Mouse (Mus musculus) gastrocnemius, postnatal 36 days (tissue): ENCODE data around the gene Helb. TPM values are rescaled to one million over a fixed set of nuclear protein-coding genes. Genes with fewer than 3 reads are reported as not detected.
"Not testable (repeated sequence)": the region's sequence is repeated elsewhere in the genome, so short reads cannot be mapped to it uniquely, and the experiment has no call there.

Source experiments
- DNase-seq, 2 experiments: peaks; one replicate each; pipeline ENCODE4 v3.0.0; 2022
- intact Hi-C: fragments of 180-260 bp; cut with DNase I; formaldehyde crosslinking; loops from one replicate; pipeline ENCODE4 v1.15.1; 2025
- long read RNA-seq, 2 experiments: library from polyadenylated mRNA; stranded (forward); transcript quantifications; one replicate each; pipeline ENCODE4 v2.0.0; 2021
- total RNA-seq, 2 experiments: library from RNA; stranded (reverse); gene quantifications; 2 replicates each; pipeline ENCODE4 v1.2.3; 2021

The Helb gene
- 1 to 10 TPM; 6.5 to 8.6 TPM for total RNA-seq
- long read RNA-seq, experiment 1 = 0 reads
- long read RNA-seq, experiment 2 = 0 reads

DNA sequence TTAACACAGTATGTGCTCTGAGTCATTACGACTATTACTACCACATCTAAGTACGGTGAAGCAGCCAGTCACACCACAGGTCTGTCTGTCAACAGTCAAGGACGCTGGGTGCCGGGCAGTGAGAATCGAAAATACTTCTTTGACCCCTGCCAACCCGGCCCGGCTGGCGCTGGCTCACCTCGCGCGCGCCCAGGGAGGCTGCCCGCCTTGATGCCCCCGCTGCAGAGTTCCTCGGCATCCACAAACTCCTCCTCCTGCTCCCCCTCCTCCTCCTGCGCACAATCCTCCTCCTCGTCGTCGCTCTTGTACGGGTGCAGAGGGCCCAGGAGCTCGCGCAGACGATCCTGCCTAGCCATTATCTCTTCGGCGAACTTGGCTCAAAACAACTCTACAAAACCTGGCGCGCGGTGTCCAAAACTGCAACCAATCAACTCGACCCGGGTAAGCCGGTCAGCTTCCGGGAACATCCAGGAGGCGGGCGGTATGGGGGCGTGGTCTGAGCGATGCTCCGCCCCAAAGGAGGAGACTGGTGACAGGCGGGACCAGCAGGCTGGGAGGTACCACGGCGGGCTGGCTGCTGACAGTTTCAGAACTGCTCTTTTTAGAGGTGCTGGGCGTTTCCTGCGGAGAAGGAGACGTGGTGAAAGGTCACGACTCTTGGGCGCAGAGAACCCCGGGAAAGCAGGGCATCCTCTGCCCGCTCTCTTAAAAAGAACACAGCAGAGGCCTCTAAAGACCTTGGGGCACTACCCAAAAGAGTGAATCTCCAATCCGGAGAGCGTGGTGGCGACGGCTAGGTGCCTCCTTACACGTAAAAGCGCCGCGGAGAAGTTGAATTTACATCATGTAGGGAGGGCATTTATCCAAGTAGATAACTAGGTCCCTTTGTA lies at the start of gene Helb:
TSS of gene Helb (minus strand) at position 481 of the 890 bp plus-strand sequence.
- intact Hi-C loops = no loop called here

DNA sequence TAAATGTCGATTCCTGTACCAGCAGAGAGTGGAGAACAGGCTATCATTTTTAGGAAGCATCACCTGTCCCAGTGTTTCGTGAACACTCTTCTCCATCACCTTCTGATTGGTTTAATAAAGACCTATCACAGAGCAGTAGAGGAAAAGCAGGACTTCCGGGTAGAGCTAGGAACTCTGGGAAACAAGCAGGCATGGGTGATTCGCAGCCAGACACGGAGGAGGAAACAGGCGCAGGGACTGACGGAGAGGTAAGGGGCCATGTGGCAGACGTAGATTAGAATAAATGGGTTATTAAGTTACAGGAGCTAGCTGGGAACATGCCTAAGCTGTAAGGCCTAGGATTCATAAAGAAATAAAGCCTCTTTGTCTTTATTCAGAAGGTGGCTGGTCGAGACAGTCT lies 47.7 kb upstream of the Helb start:
- intact Hi-C loops = no loop called here
- no peak for DNase-seq

More for the DNA sequence above, at the start of gene Helb:
- DNase-seq = peak; percentile 99

DNA sequence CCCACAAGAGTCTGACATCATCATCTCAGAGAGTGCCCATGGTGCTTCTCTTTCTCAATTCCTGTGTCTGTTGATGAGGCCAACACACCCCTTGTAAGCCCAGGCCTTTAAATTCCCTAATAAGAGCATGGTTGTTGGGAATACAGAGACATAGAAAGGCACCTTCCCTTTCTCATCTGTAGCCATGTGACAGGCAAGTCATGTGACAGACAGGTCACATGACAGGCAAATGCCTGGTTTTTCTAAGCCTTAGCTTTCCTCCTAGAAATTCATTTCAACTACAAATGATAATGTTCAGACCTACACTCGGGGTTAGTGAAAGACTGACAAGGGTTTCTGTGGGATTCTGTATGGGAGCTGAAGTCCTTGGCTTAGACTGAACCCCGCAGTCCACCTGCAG lies 41.1 kb upstream of the Helb start:
- intact Hi-C loops = no loop called here
- DNase-seq = no peak

DNA sequence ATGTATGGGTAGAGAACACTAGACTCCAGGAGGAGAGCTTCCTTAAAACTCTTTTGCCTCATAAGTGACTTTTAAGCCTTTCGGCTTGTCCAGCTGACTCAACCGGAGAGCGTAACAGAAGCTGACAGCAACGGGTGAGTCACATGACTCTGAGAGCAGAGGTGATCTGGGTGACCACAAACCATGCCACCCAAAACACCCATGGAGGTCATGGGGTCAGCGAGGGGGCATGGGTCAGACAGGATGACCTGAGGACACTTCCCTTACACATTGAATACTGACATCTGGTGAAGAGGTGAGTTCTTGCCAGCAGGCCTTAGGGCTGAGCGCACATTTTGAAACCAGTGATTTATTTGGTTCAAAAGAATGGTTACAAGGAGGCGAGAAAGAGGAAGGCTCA lies 38.9 kb upstream of the Helb start:
- intact Hi-C loops = no loop called here
- DNase-seq = no peak

DNA sequence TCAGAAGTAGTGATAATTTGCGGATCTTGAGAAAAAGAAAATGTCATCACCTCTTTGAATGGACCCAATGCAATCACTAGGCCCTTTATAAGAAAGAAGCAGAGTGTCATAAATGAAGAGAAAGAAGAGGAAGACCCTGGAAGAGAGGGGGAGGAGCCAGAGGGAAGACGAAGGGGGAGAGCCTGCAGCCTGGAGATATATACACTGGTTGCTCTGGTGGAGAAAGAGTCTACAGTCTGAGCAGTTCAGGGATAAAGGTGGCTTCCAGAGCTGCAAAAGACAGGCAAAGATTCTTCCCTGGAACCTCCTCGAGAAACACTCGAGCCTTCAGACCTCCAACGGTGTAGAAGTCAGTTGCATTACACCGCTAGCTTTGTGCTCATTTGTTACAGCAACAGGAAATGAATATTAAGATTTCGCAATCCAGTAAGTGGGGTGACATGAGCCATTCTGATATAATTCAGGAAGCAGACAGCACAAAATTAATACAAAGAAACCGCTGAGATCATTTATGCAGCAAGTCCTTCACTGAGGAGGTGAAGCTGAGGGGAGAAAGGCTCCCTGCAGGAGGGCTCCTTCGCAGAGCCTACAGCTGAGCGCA lies 28.2 kb upstream of the Helb start:
- DNase-seq = no peak
- intact Hi-C loops = no loop called here

DNA sequence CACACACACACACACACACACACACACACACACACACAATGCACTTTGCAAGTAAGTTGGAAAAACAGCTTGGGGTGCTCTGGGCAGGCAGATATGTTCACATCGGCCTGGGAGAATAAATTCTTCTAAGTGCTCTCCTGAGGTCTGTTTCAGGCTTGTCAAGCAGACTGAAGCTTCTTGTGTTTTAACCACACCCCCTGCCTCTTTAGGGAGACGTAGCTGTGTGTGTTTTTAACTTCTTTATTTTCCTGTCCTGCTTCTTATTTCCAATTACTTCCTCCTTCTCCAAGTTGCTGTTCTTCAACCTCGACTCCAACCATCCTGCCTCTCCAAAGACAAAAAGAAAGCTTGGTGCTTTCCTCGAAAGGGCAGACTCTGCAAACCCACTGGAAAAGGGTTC lies 27.4 kb upstream of the Helb start:
- intact Hi-C loops = no loop called here
- DNase-seq = no peak

DNA sequence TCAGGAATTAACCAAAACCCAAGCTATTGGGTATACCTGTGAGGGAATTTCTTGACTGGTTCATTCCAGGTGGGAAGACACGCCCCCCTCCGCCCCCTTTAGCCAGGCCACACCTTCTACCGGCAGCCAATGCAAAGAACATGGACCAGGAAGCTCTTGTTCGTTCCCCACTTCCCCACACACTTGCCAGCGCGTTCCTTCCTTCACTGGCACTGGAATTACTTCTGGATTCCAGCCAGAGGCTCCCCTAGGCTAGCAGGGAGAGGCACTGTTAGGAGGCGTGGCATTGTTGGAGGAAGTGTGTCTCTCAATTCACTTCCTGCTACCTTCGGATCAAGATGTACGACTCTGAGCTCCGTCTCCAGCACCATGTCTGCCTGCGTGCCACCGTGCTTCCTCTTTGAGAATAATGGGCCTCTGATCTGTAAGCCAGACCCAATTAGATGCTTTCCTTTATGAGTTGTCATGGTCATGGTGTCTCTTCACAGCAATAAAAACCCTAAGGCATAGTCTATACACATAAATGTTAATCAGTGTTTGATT lies 23.3 kb upstream of the Helb start:
- intact Hi-C loops = no loop called here
- DNase-seq = no peak

DNA sequence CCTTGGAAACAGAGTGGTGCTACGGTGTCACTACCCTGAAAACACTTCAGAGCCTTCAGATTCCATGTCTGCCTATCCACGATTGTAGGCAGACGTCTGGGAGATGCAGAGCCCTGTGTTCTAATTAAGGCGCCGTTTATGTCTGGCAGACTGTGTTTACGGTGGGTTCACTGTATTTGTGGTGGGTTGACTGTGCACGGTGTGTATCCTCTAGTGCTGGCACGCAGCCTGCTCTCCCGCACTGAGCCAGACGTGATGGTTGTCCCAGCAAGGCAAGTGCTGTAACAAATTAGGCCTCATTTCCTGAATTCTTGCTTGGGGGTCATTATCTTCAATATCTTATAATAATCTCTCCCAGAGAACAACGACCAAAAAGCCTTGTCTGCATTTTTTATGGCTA lies 20.9 kb upstream of the Helb start:
- intact Hi-C loops = no loop called here
- DNase-seq = no peak

DNA sequence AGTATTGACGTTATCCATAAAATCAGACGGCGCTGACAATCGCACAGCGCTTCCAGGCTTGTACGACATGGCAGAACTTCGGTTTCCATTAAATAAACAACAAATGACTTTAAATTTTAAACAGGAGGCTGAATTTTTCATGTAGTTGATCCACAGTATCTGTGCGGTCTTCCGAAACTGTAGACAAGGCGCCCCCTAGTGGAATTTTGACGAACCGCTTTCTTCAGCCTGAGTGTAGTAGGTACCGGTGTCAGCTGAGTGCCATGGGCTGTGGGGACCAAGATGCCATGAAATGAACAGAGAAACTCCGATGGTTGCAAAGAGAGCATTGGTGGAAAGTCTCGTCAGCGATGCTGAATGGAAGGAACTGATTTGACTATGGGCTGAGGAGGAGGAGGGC lies 17.8 kb upstream of the Helb start:
- intact Hi-C loops = no loop called here
- no peak for DNase-seq

DNA sequence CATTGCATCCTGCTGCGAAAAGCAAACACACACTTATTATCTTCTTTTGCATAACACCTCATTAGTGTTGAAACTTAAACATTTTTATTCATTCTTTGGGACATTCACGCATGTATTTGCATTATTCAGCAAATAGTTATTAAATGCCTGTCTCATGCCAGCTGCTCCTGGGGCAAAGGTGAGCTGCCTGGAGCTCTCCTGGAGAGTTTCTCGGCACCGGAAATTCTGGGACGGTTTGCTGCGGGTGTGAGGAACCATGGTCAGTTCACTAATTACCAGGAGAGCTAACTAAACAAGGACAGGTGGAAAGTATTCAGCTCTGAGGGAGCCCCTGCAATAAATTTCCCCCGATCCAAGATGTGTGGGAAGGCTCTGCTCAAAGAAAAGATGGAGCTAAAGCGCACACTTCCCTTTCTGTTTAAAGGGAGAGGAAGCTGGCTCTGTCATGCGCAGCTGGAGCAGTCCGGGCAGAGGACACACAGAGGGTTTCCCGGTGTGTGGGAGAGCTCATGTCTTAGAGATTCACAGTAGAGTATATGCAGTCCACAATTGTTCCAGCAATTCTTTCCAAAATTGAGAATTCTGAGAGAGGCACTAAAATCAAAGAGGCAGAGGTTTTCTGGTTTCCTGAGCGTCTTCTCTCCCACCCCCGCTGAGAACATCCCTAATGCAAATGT lies 16.0 kb upstream of the Helb start:
- intact Hi-C loops = loop anchor here (5.0 to 10.0 kb wide), 2 partner anchors 66 to 484 kb away; no protein-coding TSS in a partner anchor
- DNase-seq = no peak

DNA sequence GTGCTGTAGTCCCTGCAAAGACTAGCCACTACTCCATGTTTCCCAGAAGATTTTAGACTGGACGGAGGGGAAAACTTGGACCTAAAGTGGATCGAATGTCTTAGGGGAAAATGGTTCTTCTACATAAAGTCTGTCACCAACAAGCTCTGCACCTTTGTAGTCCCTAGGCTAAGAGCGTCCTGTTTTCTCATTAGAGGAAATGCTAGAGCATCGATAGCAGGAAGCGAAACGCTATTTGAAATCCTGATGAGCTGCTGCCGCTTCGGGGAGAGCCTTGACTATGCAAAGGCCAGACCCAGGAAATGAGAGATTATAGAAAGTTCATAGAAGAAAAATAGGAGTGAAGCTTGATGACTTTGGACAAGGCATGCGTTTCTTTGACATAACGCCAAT lies 12.7 kb upstream of the Helb start:
- intact Hi-C loops = loop anchor here (2.0 to 10.0 kb wide), 3 partner anchors 63 to 481 kb away; no protein-coding TSS in a partner anchor
- DNase-seq = no peak

DNA sequence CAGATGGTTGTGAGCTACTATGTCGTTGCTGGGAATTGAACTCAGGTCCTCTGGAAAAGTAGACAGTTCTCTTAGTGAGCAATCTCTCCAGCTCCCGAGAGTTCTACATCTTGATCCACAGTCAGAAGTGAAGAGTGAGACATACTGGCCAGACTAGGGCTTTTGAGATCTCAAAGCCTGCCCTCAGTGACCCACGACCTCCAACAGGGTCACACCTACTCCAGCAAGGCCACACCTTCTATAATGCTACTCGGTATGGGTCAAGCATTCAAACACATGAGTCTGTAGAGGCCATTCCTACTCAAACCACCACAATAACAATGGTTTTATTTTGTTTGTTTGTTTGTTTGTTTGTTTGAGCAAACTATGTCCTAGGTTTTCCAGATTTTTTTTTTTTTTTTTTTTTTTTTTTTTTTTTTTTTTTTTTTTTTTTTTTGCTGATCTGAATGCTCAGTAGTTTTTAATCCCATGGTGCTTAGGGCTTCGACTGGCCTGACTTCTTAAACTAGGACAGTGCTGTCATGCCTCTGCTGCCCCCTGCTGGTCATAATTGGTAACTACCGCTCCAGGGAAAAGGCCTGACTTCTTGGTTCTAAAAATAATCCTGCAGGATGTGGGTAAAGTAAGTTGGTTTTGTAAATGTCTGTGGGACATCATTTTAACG lies 12.1 kb upstream of the Helb start:
- intact Hi-C loops = loop anchor here (2.0 to 10.0 kb wide), 4 partner anchors 63 to 480 kb away; no protein-coding TSS in a partner anchor
- peak; percentile 78 to 81 for DNase-seq

DNA sequence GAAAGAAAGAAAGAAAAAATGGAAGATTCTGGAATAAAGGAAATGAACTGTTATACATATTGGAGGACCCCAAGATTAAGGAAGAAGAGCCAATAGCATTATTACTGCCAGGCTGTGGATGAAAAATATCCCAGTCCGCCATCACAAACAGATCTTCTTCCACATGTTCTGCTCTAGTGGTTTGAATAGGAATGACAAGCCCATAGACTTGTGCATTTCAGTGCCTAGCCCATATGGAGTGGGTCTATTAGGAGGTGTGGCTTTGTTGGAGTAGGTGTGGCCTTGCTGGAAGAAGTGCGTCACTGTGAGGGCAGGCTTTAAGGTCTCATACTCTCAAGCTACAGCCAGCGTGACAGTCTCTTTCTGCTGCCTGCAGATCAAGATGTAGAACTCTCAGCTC lies 10.9 kb upstream of the Helb start:
- intact Hi-C loops = loop anchor here (2.0 to 10.0 kb wide), 3 partner anchors 237 to 479 kb away; no protein-coding TSS in a partner anchor
- DNase-seq = no peak

DNA sequence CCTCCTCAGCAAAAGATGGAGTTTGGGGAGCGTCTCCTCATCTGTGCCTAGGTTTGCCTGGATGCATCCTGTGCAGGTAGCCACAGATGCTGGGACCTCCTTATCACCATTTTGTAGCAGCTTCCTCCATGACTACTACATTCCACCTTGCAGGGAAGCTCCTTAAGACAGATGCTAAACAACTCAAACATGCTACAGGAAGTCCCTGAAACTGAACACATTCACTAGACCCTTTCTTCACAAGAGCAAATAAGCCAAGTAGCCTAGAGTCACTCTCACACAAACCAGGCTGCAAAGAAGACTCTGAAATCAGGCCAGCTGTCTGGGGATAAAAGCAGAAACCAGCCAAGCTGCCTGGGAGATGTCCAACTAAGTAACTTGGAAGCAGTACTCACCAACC lies 2.5 kb upstream of the Helb start:
- DNase-seq = no peak
- intact Hi-C loops = no loop called here

DNA sequence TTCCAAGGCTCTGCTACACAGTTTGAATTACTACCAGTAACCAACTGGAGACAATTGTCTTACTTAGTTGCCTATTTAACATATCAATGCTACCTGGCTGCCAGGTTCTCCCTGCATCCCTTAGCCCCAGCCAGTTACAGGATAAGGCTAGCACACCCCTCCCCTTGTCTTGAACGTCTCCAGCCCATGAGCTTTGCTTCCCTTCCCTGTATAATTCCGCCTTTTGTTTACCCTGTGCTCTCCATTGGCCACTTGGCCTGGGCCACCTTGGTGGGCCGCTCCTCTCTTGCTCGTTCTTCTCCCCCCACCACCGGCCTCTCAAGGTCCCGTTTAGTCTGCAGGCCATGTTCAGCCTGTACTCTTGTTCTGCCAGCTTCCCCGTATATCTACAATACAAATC lies 1.7 kb upstream of the Helb start:
- intact Hi-C loops = no loop called here
- DNase-seq = no peak

DNA sequence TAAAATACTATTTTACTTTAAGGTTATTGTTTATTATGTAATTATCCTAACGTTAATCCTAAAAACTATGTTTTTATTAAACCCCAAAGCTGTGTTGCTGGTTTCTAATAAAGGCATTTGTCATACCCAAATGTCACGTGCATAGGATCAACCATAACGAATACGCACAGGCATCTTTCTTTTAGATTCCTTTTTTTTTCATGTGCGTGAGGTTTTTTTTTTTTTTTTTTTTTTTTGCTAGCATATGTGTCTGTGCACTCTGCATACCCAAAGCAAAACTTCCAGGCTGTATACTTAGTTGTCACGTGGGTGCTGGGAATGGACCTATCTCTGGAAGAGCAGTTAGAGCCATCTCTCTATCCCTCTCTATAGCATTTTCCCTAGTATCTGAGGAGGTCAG lies 1.2 kb upstream of the Helb start:
- DNase-seq = no peak
- intact Hi-C loops = no loop called here

DNA sequence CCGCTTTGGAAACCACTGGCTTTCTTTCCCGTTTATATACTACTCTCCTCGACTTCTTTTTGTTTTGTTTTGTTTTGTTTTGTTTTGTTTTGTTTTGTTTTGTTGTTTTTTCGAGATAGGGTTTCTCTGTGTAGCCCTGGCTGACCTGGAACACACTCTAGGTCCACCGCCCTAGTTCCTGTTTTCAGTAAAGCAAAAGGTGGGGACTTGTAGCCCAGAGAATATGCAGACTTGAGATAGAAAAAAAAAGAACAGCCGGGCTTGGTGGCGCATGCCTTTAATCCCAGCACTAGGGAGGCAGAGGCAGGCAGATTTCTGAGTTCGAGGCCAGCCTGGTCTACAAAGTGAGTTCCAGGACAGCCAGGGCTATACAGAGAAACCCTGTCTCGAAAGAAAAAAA lies 695 bp upstream of the Helb start:
- DNase-seq, intact Hi-C loops: not testable (repeated sequence)

DNA sequence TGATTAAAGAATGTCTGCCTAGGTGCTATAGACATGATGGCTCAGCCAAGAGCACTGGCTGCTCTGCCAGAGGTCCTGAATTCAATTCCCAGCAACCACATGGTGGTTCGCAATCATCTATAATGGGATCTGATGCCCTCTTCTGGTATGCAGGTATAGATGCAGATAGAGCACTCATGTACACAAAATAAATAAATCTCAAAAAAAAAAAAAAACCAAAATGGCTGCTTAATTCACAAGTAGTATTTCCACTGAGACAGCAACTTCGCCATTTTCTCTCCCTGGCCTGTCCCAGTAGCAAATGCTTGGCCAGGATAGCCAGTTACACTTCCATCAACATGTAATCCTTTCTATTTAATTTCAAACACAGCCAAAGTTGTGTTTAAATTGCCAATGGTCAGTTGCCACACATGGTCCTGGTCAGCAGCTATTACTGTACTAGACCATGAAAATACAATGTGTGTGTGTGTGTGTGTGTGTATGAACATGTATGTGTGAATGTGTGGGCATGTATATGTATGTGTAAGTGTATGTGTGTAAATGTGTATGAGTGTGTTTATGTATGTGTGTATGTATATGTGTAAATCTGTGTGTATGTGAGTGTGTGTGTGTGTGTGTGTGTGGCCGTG lies 982 bp downstream of the Helb start:
- no peak for DNase-seq
- intact Hi-C loops = no loop called here

DNA sequence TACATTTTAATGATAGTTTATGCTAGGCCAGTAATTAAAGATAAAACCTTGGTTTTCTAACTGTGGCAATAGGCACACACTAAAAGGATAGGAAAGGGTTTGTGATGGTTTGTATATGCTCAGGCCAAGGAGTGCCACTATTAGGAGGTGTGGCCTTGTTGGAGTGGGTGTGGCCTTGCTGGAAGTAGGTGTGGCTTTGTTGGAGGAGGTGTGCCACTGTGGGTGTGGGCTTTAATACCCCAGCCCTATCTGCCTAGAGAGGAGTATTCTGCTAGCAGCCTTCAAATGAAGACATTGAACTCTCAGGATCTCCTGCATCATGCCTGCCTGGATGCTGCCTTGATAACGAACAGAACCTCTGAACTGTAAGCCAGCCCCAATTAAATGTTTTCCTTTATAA lies 12.0 kb downstream of the Helb start:
- no peak for DNase-seq
- intact Hi-C loops = no loop called here

DNA sequence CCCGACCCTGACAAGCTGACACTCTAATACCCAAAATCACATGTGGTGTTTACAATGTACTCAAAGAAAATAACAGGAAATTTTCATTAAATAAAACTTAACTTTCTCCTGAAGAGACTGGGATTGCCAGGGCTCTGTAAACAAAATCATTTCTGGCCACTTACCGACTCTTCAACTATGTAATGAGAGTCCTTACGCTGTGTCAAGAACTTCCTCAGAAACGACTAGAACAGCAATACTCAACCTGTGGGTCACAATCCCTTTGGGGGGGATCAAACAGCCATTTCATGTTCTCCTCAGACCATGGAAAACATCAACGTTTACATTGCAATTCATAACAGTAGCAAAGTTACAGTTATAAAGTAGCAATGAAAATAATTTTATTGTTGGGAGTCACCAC lies 15.2 kb downstream of the Helb start:
- DNase-seq = no peak
- intact Hi-C loops = no loop called here
